Mouse (Mus musculus) heart, postnatal 0 days (tissue): ENCODE results near the gene Ncam1.

Experiments used
- CTCF ChIP-seq: IDR thresholded peaks from 2 replicates; pipeline ENCODE4 v1.5.1; 2016; ENCODE audit warnings: antibody characterized with exemption, control low read depth, low read depth
- EP300 ChIP-seq: IDR thresholded peaks from 2 replicates; pipeline ENCODE4 v1.6.1; 2016; ENCODE audit warnings: antibody characterized with exemption, low read depth

GRCm38 (mm10) chr9:49499878-49500277 is 298.8 kb downstream of the Ncam1 start:
- no peak for TF ChIP-seq CTCF
- TF ChIP-seq EP300: no peak
